Mouse (Mus musculus) midbrain, embryonic 14.5 days (tissue): ENCODE measurements around the gene Unc93b1. TPM values are rescaled to one million over a fixed set of nuclear protein-coding genes. Genes with fewer than 3 reads are reported as not detected.
A peak's percentile ranks its signal among the peaks of the same experiment; 100 is the strongest.

Source experiments
- ATAC-seq: fragments of 200-750 bp; cut with Nextera tagmentation; 2 replicates; pipeline ENCODE4 v1.8.0; 2017; ENCODE audit warnings: moderate number of reproducible peaks, moderate library complexity; ENCODE audit not compliant: low FRiP score, low TSS enrichment
- DNase-seq: peaks from one replicate; pipeline ENCODE4 v3.0.0-alpha.2; 2015
- H3K27ac ChIP-seq: fragments of 300-500 bp; sonication (generic); replicated peaks from 2 replicates; pipeline ENCODE4 v1.5.1; 2014; ENCODE audit warnings: mild to moderate bottlenecking, low read depth, low read length, moderate library complexity
- H3K27me3 ChIP-seq: fragments of 300-500 bp; sonication (generic); 2 replicates; pipeline ENCODE4 v1.6.1; 2014; ENCODE audit warnings: low read length, control low read depth, mixed read lengths; ENCODE audit not compliant: control insufficient read depth, insufficient read depth
- H3K36me3 ChIP-seq: fragments of 300-500 bp; sonication (generic); 2 replicates; pipeline ENCODE4 v1.6.1; 2014; ENCODE audit warnings: low read length, control low read depth; ENCODE audit not compliant: control insufficient read depth, insufficient read depth
- H3K4me1 ChIP-seq: fragments of 300-500 bp; sonication (generic); 2 replicates; pipeline ENCODE4 v1.6.1; 2014; ENCODE audit warnings: mild to moderate bottlenecking, antibody characterized with exemption, low read length, control low read depth; ENCODE audit not compliant: control insufficient read depth, insufficient read depth
- H3K4me2 ChIP-seq: fragments of 300-500 bp; sonication (generic); 2 replicates; pipeline ENCODE4 v1.6.1; 2014; ENCODE audit warnings: mild to moderate bottlenecking, low read length, moderate library complexity
- H3K4me3 ChIP-seq: fragments of 300-500 bp; sonication (generic); replicated peaks from 2 replicates; pipeline ENCODE4 v1.5.1; 2014; ENCODE audit warnings: low read depth, low read length
- H3K9ac ChIP-seq: fragments of 300-500 bp; sonication (generic); replicated peaks from 2 replicates; pipeline ENCODE4 v1.6.1; 2014; ENCODE audit warnings: mild to moderate bottlenecking, low read length, moderate library complexity
- H3K9me3 ChIP-seq: fragments of 300-500 bp; sonication (generic); 2 replicates; pipeline ENCODE4 v1.6.1; 2016; ENCODE audit warnings: low read length, control low read depth, mixed read lengths; ENCODE audit not compliant: control insufficient read depth
- WGBS: fragments of 180-500 bp; shearing (Covaris S2); extraction: QIAGEN DNeasy Blood & Tissue Kit; methylation state at CpG from one replicate; pipeline ENCODE4 v1.1.7; 2014; 5-methylcytosine and 5-hydroxymethylcytosine counted together
- polyA plus RNA-seq: library from polyadenylated mRNA; unstranded; fragments of >200 nt; fragmentation: Nextera tagmentation; extraction: Ambion mirVana; gene quantifications from 2 replicates; pipeline ENCODE4 v1.2.1, GENCODE M21; 2014

The Unc93b1 gene
- polyA plus RNA-seq, 1 experiment from 2014 or later = 13.4 TPM

DNA sequence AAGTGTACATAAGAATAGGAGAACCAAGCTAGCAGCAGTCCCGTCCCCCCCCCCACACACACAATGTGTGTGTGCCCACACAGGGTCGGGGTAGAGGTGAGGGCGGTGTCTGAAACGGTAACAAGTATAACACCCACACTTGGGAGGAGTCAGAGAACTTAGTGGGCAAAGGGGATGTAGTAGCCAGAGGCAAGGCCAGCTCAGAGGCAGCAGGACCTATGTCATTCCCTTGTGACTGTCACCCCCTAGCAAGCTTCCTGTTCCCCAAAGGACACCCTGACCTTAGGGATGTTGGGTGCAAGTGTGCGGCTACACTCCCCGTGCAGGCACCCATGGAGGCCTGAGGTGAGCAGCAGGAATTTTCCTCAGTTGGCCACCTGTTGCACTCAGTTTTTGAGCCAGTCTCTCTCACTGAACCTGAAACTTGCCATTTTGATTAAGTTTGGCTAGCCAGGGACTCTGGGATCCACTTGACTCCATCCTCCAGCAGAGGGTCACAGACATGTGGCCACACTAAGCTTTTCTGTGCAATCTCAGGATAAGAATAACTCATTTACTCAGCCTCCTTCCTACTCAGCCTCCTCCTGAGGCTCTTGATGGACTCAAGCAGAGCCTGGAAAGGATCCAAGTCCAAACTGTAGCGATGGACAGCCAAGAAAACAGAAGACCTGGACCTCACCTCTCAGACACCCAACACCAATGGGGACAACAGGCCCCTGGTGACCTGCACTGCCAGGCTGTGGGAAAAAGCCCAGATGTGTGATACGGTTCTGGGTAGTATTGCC lies 26.9 kb upstream of the Unc93b1 start:
- 86% methylated on average over 8 of the region's 8 CpGs for WGBS
- peak overlapping the region; percentile 63; the same call in 1 of the 2 replicates for H3K4me2 ChIP-seq
- DNase-seq = no peak

DNA sequence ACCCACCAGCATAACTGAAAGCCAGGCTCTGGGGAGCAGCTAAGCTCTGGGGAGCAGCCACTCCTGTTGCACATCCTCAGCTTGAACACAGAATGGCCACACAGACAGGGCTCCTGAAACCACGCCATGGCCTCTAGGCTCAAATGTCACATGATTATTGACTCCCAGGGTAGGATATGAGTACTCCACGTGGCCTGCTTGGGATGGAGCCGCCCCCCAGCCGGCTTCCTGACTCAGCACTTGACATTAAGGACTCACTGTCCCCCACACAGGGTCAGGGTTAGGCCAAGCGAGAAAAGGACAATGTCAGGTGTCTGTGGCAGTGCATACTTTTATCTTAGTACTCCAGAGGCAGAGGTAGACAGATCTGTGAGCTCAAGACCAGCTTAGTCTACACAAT lies 24.8 kb upstream of the Unc93b1 start:
- peaks cover 20% of the 10 kb centered on the region for H3K4me1 ChIP-seq
- H3K4me3 ChIP-seq = no peak overlapping the region
- no peak overlapping the region for H3K27ac ChIP-seq
- peaks cover 5% of the 10 kb centered on the region; the same call in 1 of the 2 replicates for H3K27me3 ChIP-seq
- H3K9ac ChIP-seq = no peak overlapping the region
- ATAC-seq (no peak), DNase-seq (no peak)
- WGBS = 90% methylated on average over 5 of the region's 5 CpGs
- H3K36me3 ChIP-seq = peaks cover 32% of the 10 kb centered on the region
- no peaks in the 10 kb centered on the region for H3K9me3 ChIP-seq
- no peak overlapping the region for H3K4me2 ChIP-seq

More for the DNA sequence above, 26.9 kb upstream of the Unc93b1 start:
- Histone ChIP-seq H3K36me3 (peaks cover 32% of the 10 kb centered on the region), H3K9me3 (no peaks in the 10 kb centered on the region), H3K27me3 (peaks cover 5% of the 10 kb centered on the region; the same call in 1 of the 2 replicates), H3K9ac (no peak overlapping the region), H3K27ac (no peak overlapping the region), H3K4me1 (peaks cover 14% of the 10 kb centered on the region), H3K4me3 (no peak overlapping the region)
- ATAC-seq = no peak

DNA sequence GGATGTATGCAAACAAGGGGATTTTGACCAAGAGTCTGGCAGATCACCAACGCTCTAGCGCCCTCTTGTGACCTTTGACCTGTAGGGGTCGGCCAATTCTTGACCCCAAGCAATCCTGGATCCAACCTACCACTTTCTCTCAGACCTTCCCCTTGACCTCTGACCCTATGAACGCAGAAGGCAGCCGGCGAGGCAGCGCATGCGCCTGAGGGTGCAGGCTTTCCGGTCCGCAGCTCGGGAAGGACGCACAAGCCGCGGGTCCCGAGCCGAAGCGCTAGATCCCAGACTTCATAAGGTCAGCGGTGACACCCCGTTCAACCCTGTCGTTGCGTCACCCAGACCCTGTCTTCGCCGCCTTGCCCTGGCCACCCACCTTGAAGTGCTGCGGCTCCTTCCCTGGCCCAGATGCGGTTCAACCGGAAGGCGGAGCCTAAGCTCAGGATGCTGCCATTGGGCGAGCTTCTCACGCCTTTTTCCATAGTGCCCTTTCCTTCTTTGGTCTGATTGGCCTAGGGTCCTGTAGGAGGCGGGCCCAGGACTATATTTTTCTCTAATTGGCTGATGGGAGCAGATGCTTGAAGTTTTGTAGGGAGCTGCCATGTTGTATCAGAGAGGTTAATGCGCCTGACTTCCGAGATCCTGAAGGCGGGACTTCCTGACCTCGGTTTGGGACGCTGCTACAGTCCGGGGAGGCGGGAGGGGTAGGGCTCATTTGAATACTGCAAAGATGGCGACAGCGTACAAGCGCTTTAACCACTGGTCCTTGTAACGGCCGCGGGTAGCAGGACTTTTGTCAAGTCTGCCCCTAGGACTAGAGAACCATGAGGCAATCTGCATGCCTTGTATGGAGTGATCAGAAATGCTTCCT lies 22.4 kb upstream of the Unc93b1 start, which contains the start of gene Ndufs8:
TSS of gene Ndufs8 (minus strand) at position 438 of the 868 bp plus-strand sequence.
- under 1% methylated on average over 43 of the region's 43 CpGs for WGBS

GRCm38 (mm10) chr19:3913692-3914091 lies 21.3 kb upstream of the Unc93b1 start:
- ATAC-seq (no peak), DNase-seq (no peak)
- Histone ChIP-seq H3K9me3 (no peaks in the 10 kb centered on the region), H3K4me2 (peak overlapping the region; percentile 84), H3K36me3 (peaks cover 22% of the 10 kb centered on the region), H3K4me3 (peak overlapping the region; percentile 77), H3K4me1 (peaks cover 14% of the 10 kb centered on the region), H3K27ac (0 out of 2 replicates have a peak overlapping the region, but pooled peaks have one; percentile 78), H3K9ac (peak overlapping the region; percentile 65; the same call in 1 of the 2 replicates), H3K27me3 (no peaks in the 10 kb centered on the region)
- 90% methylated on average over 8 of the region's 8 CpGs for WGBS

More for the DNA sequence above, 22.4 kb upstream of the Unc93b1 start, which contains the start of gene Ndufs8:
- Histone ChIP-seq H3K36me3 (peaks cover 32% of the 10 kb centered on the region), H3K27me3 (no peaks in the 10 kb centered on the region), H3K4me1 (peaks cover 14% of the 10 kb centered on the region), H3K9me3 (no peaks in the 10 kb centered on the region), H3K4me2 (peak within 1 kb of the TSS; percentile 84), H3K9ac (peak within 1 kb of the TSS; percentile 65), H3K4me3 (peak within 1 kb of the TSS; percentile 77), H3K27ac (peak within 1 kb of the TSS; percentile 86)
- DNase-seq = peak; percentile 96
- peak; percentile 98 for ATAC-seq

DNA sequence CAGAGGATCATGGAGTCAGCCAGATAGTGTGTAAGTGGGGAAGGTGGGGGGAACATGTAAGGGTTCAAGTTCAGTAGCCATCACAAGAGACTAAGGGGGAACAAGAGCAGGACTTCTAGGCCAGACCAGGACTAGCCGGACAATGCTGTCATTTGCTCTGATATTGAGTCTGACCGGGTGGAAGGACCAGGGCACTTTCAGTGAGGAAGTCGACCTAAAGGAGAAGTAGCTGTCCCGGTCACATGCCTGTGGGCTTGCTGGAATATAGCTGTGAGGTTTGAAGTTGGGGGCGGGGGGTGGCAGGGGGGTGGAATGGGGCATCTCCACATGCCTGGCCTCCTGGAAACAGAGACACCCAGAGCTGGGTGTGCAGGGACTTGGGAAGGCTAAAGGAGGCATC lies 20.5 kb upstream of the Unc93b1 start:
- Histone ChIP-seq H3K36me3 (peaks cover 15% of the 10 kb centered on the region), H3K9ac (no peak overlapping the region), H3K4me1 (peaks cover 14% of the 10 kb centered on the region), H3K27ac (no peak overlapping the region), H3K9me3 (no peaks in the 10 kb centered on the region), H3K4me2 (no peak overlapping the region), H3K27me3 (no peaks in the 10 kb centered on the region), H3K4me3 (no peak overlapping the region)
- ATAC-seq = no peak
- no peak for DNase-seq
- 95% methylated on average over 5 of the region's 5 CpGs for WGBS

GRCm38 (mm10) chr19:3916727-3917126 lies 18.3 kb upstream of the Unc93b1 start:
- ATAC-seq (no peak), DNase-seq (no peak)
- Histone ChIP-seq H3K4me1 (peaks cover 11% of the 10 kb centered on the region), H3K4me3 (no peak overlapping the region), H3K27ac (no peak overlapping the region), H3K9ac (no peak overlapping the region), H3K4me2 (no peak overlapping the region), H3K36me3 (no peaks in the 10 kb centered on the region), H3K27me3 (no peaks in the 10 kb centered on the region), H3K9me3 (no peaks in the 10 kb centered on the region)
- 73% methylated on average over 11 of the region's 11 CpGs for WGBS

DNA sequence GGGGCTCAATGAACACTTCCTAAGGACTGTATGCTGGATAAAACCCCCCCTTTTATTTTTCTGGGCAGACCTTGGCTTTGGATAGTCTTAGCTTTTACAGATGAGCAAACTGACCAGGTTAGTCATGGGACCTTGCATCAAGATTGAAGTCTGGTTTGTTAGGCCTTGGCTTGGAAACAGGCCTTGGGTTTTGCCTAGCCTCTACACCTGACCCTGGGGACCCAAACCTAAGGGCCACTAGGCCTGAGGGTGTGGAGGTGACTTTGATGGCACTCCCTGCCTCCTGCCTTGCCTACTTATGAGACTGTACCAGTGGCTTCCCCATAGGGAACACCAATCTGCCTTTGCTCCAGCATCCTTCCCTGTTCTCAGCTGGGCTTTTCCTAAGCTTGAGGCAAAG lies 15.1 kb upstream of the Unc93b1 start:
- H3K27me3 ChIP-seq = no peaks in the 10 kb centered on the region
- DNase-seq (no peak), ATAC-seq (no peak)
- no peak overlapping the region for H3K27ac ChIP-seq
- H3K9me3 ChIP-seq = no peaks in the 10 kb centered on the region
- H3K4me3 ChIP-seq = no peak overlapping the region
- no peak overlapping the region for H3K9ac ChIP-seq
- H3K36me3 ChIP-seq = no peaks in the 10 kb centered on the region
- no peak overlapping the region for H3K4me2 ChIP-seq
- H3K4me1 ChIP-seq = no peaks in the 10 kb centered on the region

DNA sequence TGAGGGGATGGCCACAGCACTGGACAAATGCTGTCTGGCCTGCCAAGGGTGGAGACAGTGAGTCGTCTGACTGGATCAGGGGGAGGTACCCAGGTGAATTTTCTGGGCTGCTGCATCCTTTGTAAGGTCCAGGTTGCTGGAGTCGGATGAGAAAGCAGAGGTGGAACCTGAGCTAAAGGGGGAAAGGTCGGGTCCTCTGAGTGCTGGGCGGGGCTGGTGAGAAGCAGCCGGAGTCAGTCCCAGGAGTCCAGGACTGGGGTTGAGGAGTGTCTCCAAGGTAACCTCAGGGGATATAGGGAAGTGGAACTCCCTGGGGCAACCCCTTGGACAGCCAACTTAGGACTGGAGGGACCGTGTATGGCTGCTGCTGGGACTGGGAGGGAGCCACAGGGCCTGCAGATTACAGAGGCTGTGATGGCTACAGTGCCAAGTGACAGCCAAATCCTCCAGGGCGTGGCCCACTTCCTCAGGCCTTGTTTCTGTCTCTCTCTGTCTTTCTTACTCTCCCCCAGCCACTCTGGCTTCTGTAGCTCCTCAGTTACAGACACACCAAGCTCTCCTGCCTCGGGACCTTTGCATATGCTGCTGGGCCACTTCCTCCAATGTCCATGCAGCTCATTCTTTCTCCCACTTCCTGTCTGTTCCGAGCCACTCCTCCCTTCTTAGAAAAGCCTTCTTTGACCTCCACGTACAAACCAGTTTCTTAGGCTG lies 12.2 kb upstream of the Unc93b1 start:
- H3K9me3 ChIP-seq = no peaks in the 10 kb centered on the region
- ATAC-seq (no peak), DNase-seq (no peak)
- H3K36me3 ChIP-seq = no peaks in the 10 kb centered on the region
- H3K4me2 ChIP-seq = no peak overlapping the region
- H3K27ac ChIP-seq = no peak overlapping the region
- no peak overlapping the region for H3K9ac ChIP-seq
- no peak overlapping the region for H3K4me3 ChIP-seq
- WGBS = 59% methylated on average over 10 of the region's 10 CpGs
- H3K4me1 ChIP-seq = no peaks in the 10 kb centered on the region
- no peaks in the 10 kb centered on the region for H3K27me3 ChIP-seq
